Mouse (Mus musculus) liver, embryonic 12.5 days (tissue): ENCODE results near the gene Stox2. TPM values are rescaled to one million over a fixed set of nuclear protein-coding genes. Genes with fewer than 3 reads are reported as not detected.
A peak's percentile ranks its signal among the peaks of the same experiment; 100 is the strongest.

Source experiments
- ATAC-seq: fragments of 200-750 bp; cut with Nextera tagmentation; 2 replicates; pipeline ENCODE4 v1.8.0; 2017; ENCODE audit warnings: moderate number of reproducible peaks, mild to moderate bottlenecking, moderate library complexity
- H3K27ac ChIP-seq: fragments of 300-500 bp; sonication (generic); 2 replicates; pipeline ENCODE4 v1.5.1; 2016; ENCODE audit warnings: mild to moderate bottlenecking
- H3K27me3 ChIP-seq: fragments of 300-500 bp; sonication (generic); replicated peaks from 2 replicates; pipeline ENCODE4 v1.6.1; 2016; ENCODE audit warnings: mild to moderate bottlenecking, moderate library complexity
- H3K36me3 ChIP-seq: fragments of 300-500 bp; sonication (generic); 2 replicates; pipeline ENCODE4 v1.6.1; 2016; ENCODE audit warnings: mild to moderate bottlenecking, moderate library complexity
- H3K4me1 ChIP-seq: fragments of 300-500 bp; sonication (generic); 2 replicates; pipeline ENCODE4 v1.6.1; 2016
- H3K4me2 ChIP-seq: fragments of 300-500 bp; sonication (generic); 2 replicates; pipeline ENCODE4 v1.6.1; 2016; ENCODE audit warnings: mild to moderate bottlenecking, moderate library complexity
- H3K4me3 ChIP-seq: fragments of 300-500 bp; sonication (generic); 2 replicates; pipeline ENCODE4 v1.5.1; 2016; ENCODE audit warnings: mild to moderate bottlenecking, moderate library complexity
- H3K9ac ChIP-seq: fragments of 300-500 bp; sonication (generic); 2 replicates; pipeline ENCODE4 v1.6.1; 2016; ENCODE audit warnings: mild to moderate bottlenecking, moderate library complexity
- H3K9me3 ChIP-seq: fragments of 300-500 bp; sonication (generic); replicated peaks from 2 replicates; pipeline ENCODE4 v1.6.1; 2016; ENCODE audit warnings: mild to moderate bottlenecking, moderate library complexity
- WGBS: fragments of 180-500 bp; shearing (Covaris S2); methylation state at CpG from one replicate; pipeline ENCODE4 v1.1.7; 2016; ENCODE audit not compliant: insufficient replicate concordance; 5-methylcytosine and 5-hydroxymethylcytosine counted together
- polyA plus RNA-seq: library from polyadenylated mRNA; unstranded; fragments of >200 nt; fragmentation: Nextera tagmentation; extraction: Ambion mirVana; gene quantifications from 2 replicates; pipeline ENCODE4 v1.2.1, GENCODE M21; 2016

Gene Stox2
- polyA plus RNA-seq, 1 experiment from 2014 or later, result 0.89 TPM

GRCm38 (mm10) chr8:47286081-47286700 lies 160.0 kb downstream of the Stox2 start:
- H3K27ac ChIP-seq, result no peak overlapping the region
- H3K4me2 ChIP-seq, result no peak overlapping the region
- H3K27me3 ChIP-seq, result peaks cover 57% of the 10 kb centered on the region
- 65% methylated on average over 12 of the region's 12 CpGs for WGBS
- no peaks in the 10 kb centered on the region for H3K9me3 ChIP-seq
- H3K4me1 ChIP-seq, result no peaks in the 10 kb centered on the region
- no peaks in the 10 kb centered on the region for H3K36me3 ChIP-seq
- H3K4me3 ChIP-seq, result no peak overlapping the region
- no peak overlapping the region for H3K9ac ChIP-seq
- no peak for ATAC-seq

GRCm38 (mm10) chr8:47285435-47285834 lies 160.7 kb downstream of the Stox2 start:
- H3K9me3 ChIP-seq, result no peaks in the 10 kb centered on the region
- H3K27me3 ChIP-seq, result peaks cover 51% of the 10 kb centered on the region
- no peak overlapping the region for H3K4me2 ChIP-seq
- WGBS, result 58% methylated on average over 6 of the region's 6 CpGs
- H3K4me3 ChIP-seq, result no peak overlapping the region
- no peak for ATAC-seq
- H3K4me1 ChIP-seq, result no peaks in the 10 kb centered on the region
- no peaks in the 10 kb centered on the region for H3K36me3 ChIP-seq
- no peak overlapping the region for H3K27ac ChIP-seq
- no peak overlapping the region for H3K9ac ChIP-seq

GRCm38 (mm10) chr8:47284329-47285326 lies 161.5 kb downstream of the Stox2 start:
- no peak for ATAC-seq
- H3K36me3 ChIP-seq, result no peaks in the 10 kb centered on the region
- no peaks in the 10 kb centered on the region for H3K4me1 ChIP-seq
- no peak overlapping the region for H3K27ac ChIP-seq
- peaks cover 43% of the 10 kb centered on the region for H3K27me3 ChIP-seq
- no peak overlapping the region for H3K4me2 ChIP-seq
- 73% methylated on average over 21 of the region's 21 CpGs for WGBS
- no peaks in the 10 kb centered on the region for H3K9me3 ChIP-seq
- H3K4me3 ChIP-seq, result no peak overlapping the region
- no peak overlapping the region for H3K9ac ChIP-seq

GRCm38 (mm10) chr8:47279898-47280297 lies 166.3 kb downstream of the Stox2 start:
- WGBS, result 73% methylated on average over 10 of the region's 10 CpGs
- no peak for ATAC-seq
- H3K9me3 ChIP-seq, result no peaks in the 10 kb centered on the region
- H3K36me3 ChIP-seq, result no peaks in the 10 kb centered on the region
- H3K4me1 ChIP-seq, result no peaks in the 10 kb centered on the region
- H3K27ac ChIP-seq, result no peak overlapping the region
- H3K9ac ChIP-seq, result no peak overlapping the region
- H3K27me3 ChIP-seq, result no peaks in the 10 kb centered on the region; the same call in 1 of the 2 replicates
- no peak overlapping the region for H3K4me2 ChIP-seq
- no peak overlapping the region for H3K4me3 ChIP-seq

GRCm38 (mm10) chr8:47278211-47278610 lies 168.0 kb downstream of the Stox2 start:
- Histone ChIP-seq H3K27me3 (no peaks in the 10 kb centered on the region), H3K4me1 (no peaks in the 10 kb centered on the region), H3K9ac (no peak overlapping the region), H3K4me2 (no peak overlapping the region), H3K27ac (no peak overlapping the region), H3K36me3 (no peaks in the 10 kb centered on the region), H3K4me3 (no peak overlapping the region), H3K9me3 (no peaks in the 10 kb centered on the region)
- no peak for ATAC-seq
- 68% methylated on average over 3 of the region's 3 CpGs for WGBS

GRCm38 (mm10) chr8:47268931-47269330 lies 177.2 kb downstream of the Stox2 start:
- no peak overlapping the region for H3K4me2 ChIP-seq
- ATAC-seq, result no peak
- no peaks in the 10 kb centered on the region for H3K27me3 ChIP-seq
- H3K36me3 ChIP-seq, result no peaks in the 10 kb centered on the region
- WGBS, result 65% methylated on average over 6 of the region's 6 CpGs
- 0 out of 2 replicates have a peak, but pooled peaks cover 6% of the 10 kb centered on the region for H3K4me1 ChIP-seq
- no peak overlapping the region for H3K4me3 ChIP-seq
- no peak overlapping the region for H3K27ac ChIP-seq
- no peaks in the 10 kb centered on the region for H3K9me3 ChIP-seq
- no peak overlapping the region for H3K9ac ChIP-seq

GRCm38 (mm10) chr8:47268062-47268822 lies 177.9 kb downstream of the Stox2 start:
- Histone ChIP-seq H3K4me3 (no peak overlapping the region), H3K9me3 (no peaks in the 10 kb centered on the region), H3K27ac (no peak overlapping the region), H3K4me1 (0 out of 2 replicates have a peak, but pooled peaks cover 6% of the 10 kb centered on the region), H3K27me3 (no peaks in the 10 kb centered on the region), H3K4me2 (peak overlapping the region; percentile 20; the same call in 1 of the 2 replicates), H3K36me3 (no peaks in the 10 kb centered on the region), H3K9ac (no peak overlapping the region)
- ATAC-seq, result no peak
- WGBS, result 31% methylated on average over 21 of the region's 21 CpGs

- Histone ChIP-seq H3K9ac (no peak overlapping the region), H3K4me1 (0 out of 2 replicates have a peak, but pooled peaks cover 3% of the 10 kb centered on the region), H3K36me3 (no peaks in the 10 kb centered on the region), H3K9me3 (no peaks in the 10 kb centered on the region), H3K27me3 (no peaks in the 10 kb centered on the region), H3K4me3 (no peak overlapping the region), H3K4me2 (no peak overlapping the region), H3K27ac (no peak overlapping the region)
- 71% methylated on average over 17 of the region's 17 CpGs for WGBS
- ATAC-seq, result no peak
These were observed 182.9 kb downstream of the Stox2 start for GRCm38 (mm10) chr8:47263070-47263843.

- WGBS, result 51% methylated on average over 12 of the region's 12 CpGs
- H3K27ac ChIP-seq, result no peak overlapping the region
- H3K9me3 ChIP-seq, result no peaks in the 10 kb centered on the region
- no peak overlapping the region for H3K4me3 ChIP-seq
- no peaks in the 10 kb centered on the region for H3K36me3 ChIP-seq
- no peak overlapping the region for H3K9ac ChIP-seq
- H3K27me3 ChIP-seq, result no peaks in the 10 kb centered on the region
- H3K4me1 ChIP-seq, result no peaks in the 10 kb centered on the region
- no peak overlapping the region for H3K4me2 ChIP-seq
- no peak for ATAC-seq
These were observed 185.2 kb downstream of the Stox2 start for GRCm38 (mm10) chr8:47260751-47261474.

GRCm38 (mm10) chr8:47250832-47251231 lies 195.3 kb downstream of the Stox2 start:
- ATAC-seq, result no peak
- Histone ChIP-seq H3K27ac (no peak overlapping the region), H3K4me1 (no peaks in the 10 kb centered on the region), H3K9me3 (no peaks in the 10 kb centered on the region), H3K9ac (no peak overlapping the region), H3K4me3 (no peak overlapping the region), H3K27me3 (no peaks in the 10 kb centered on the region), H3K4me2 (no peak overlapping the region), H3K36me3 (no peaks in the 10 kb centered on the region)
- 22% methylated on average over 3 of the region's 4 CpGs for WGBS

GRCm38 (mm10) chr8:47245116-47245515 lies 201.0 kb downstream of the Stox2 start:
- Histone ChIP-seq H3K9me3 (no peaks in the 10 kb centered on the region), H3K4me3 (no peak overlapping the region), H3K36me3 (no peaks in the 10 kb centered on the region), H3K9ac (no peak overlapping the region), H3K4me1 (no peaks in the 10 kb centered on the region), H3K27me3 (no peaks in the 10 kb centered on the region), H3K4me2 (no peak overlapping the region), H3K27ac (no peak overlapping the region)
- ATAC-seq, result no peak
- 63% methylated on average over 4 of the region's 4 CpGs for WGBS
